Mouse (Mus musculus) gastrocnemius, postnatal 14 days (tissue): ENCODE data around the gene C1qtnf6. TPM values are rescaled to one million over a fixed set of nuclear protein-coding genes. Genes with fewer than 3 reads are reported as not detected.

ENCODE experiments used
- DNase-seq: peaks from one replicate; pipeline ENCODE4 v3.0.0; 2021; ENCODE audit warnings: mixed read lengths
- intact Hi-C: fragments of 180-260 bp; cut with DNase I; formaldehyde crosslinking; loops from one replicate; pipeline ENCODE4 v1.15.1; 2025; ENCODE audit warnings: low total_unique reads
- total RNA-seq, 2 experiments: library from RNA; stranded (reverse); gene quantifications; 2 replicates each; pipeline ENCODE4 v1.2.3; 2021

C1qtnf6 gene
- total RNA-seq, 2 experiments from 2014 or later, result 36.9 to 40.4 TPM

- DNase-seq, result no peak
- intact Hi-C loops, result no loop called here
These were observed 41.3 kb downstream of the C1qtnf6 start for GRCm38 (mm10) chr15:78489906-78490305.

- DNase-seq, result no peak
- intact Hi-C loops, result no loop called here
These were observed 42.0 kb downstream of the C1qtnf6 start for GRCm38 (mm10) chr15:78489248-78489647.

DNA sequence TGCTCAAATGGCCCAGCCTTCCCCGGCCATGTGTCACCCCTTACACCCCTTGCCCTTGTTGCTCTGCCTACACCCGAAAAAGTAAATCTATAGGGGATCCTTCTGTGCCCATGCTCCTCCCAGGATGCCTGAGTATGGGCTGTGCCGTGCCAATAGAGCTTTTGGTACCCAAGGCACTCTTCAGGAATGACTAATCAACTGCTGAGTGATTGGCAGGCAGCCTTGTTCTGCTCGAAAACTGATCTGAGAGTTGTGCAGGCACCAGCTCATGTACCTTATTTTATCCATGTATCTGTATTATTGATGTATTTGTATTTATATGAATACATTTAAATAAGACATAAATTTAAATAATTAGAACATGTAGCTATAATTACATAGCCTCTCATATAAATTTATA lies 44.1 kb downstream of the C1qtnf6 start:
- intact Hi-C loops, result no loop called here
- DNase-seq, result no peak

GRCm38 (mm10) chr15:78486564-78486963 lies 44.7 kb downstream of the C1qtnf6 start:
- DNase-seq, result no peak
- intact Hi-C loops, result no loop called here

DNA sequence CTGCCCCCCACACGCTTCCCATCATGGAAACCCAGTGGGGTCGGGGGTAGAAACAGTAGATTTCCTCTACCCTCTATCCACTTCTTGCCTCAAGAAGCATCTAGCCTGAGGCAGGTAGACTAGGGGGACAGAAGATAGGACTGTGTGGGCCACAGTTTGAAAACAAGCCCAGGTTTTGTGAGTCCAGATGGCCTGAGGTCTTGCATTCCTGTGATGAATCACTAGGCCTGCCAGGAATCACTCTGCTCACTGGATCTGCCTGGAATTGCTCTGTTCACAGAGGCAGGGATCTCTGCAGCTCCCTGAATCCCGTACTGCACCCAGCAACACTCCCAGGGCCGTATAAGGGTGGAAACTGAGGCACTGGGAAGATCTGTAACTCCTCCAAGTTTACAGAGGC lies 47.9 kb downstream of the C1qtnf6 start:
- no peak for DNase-seq
- intact Hi-C loops, result no loop called here

DNA sequence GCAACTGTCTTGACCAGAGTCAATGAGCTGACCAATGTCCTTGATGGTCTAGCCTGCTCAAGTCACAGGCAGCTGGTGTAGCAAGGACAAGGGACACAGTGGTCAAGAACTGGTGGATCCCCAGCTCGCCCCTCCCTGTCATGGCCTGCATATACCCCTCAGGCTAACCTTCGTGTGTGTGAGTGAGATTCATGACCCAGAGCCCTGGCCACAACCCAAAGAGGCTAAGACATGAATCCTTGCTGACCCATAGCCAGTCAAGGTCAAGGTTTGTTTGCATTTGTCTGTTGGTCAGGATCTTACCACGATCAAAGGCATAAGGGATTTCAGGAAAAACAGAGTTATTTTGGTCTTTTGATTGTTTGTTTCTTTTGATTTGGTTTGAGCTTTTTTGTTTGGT lies 48.7 kb downstream of the C1qtnf6 start:
- intact Hi-C loops, result no loop called here

GRCm38 (mm10) chr15:78481448-78482000 lies 49.7 kb downstream of the C1qtnf6 start:
- peak; percentile 31 for DNase-seq

More for the DNA sequence above, 48.7 kb downstream of the C1qtnf6 start:
- DNase-seq, result no peak

DNA sequence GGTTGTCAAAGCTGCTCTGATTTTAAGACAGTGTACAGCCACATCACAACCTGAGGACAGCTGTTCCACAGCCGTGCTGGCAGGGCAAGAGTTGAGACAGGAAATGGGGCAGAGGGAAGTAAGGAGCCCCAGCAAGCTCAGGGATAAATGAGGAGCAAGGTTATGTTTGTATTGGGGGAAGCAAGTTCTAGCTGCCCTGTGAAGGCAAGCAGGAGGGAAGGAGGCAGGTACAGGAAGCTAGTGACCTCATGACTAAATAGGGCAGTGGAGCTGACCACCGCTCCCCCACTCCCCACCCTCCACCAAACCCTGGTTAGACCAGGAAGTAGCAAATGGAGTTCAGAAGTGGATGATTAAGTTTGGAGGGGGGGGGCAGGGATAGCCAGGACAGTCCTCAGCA lies 50.2 kb downstream of the C1qtnf6 start:
- intact Hi-C loops, result no loop called here
- DNase-seq, result no peak

More at GRCm38 (mm10) chr15:78481448-78482000, 49.7 kb downstream of the C1qtnf6 start:
- intact Hi-C loops, result no loop called here

DNA sequence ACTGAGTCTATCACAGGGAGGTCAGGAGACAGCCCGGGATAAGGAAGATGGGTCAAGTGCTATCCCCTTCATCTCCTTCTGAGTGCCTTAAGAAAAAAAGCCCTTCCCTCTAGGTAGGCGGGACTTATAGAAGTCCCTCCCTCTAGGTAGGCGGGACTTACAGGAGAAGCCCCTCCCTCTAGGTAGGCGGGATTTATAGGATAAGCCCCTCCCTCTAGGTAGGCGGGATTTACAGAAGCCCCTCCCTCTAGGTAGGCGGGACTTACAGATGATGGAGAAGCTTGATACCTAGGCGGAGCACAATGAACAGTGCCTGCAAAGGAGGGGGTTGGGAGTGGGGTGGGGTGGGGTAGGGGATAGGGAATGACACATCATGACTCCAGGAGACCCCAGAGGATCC lies 51.1 kb downstream of the C1qtnf6 start:
- intact Hi-C loops, result no loop called here
- DNase-seq, result no peak

GRCm38 (mm10) chr15:78479470-78479869 lies 51.7 kb downstream of the C1qtnf6 start:
- intact Hi-C loops, result no loop called here
- peak; percentile 44 for DNase-seq

DNA sequence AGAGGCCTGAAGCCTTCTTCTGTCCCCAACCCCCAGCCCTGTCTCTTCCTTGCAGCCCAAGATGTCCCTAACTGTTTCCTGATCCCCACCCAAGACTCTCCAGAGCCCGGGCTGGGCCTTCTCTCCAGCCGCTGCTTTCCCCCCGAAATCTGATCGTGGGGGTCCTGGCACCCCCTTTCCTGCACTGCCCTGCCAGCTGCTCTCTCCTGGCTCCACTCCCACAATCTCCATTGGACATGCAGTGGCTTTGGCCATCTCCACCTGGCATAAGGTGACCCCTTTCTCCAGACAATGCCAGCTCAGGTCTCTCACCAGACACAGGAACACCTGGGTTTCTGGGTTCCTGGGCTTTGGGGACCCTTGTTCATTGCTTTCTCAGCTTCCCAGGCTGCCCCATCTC lies 53.1 kb downstream of the C1qtnf6 start:
- intact Hi-C loops, result no loop called here
- no peak for DNase-seq

DNA sequence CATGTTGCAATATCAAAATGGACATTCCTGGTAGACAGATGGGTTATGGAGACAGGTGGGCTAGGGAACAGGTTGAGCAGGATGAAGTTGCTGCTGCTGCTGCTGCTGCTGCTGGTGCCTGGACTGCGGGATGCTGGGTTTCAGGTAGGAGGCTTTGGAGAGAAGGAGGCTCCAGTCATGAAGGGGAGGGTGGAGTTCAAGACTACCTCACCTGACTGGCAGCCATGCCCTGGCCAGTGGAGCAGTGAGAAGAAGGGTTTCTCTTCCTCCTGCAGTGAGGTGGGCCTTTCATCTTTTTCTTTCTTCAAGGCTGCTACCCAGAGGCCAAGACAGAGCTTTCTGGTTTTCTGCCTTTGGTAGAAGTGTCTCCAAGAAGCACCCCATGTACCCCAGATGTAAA lies 54.3 kb downstream of the C1qtnf6 start:
- intact Hi-C loops, result no loop called here
- no peak for DNase-seq

DNA sequence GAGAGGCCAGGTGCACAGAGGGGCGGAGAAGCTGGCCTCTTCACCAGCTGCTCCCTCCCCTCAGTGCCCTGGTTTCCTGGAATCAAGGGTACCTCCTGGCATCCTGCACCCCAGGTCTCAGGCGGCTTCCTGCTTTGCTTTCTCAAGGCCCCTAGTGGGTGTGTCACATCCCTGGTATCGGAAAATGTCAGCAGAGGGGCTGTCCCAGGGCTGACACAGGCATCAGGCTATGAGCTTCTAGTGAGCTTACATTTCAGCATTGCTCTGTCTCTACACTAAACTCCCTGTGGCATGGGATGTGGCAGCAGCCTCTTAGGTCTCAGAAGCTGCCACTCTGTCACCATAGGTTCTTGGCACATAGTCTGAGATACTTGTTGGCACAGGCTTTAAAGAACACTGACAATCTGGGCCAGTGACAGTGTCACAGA lies 55.6 kb downstream of the C1qtnf6 start:
- intact Hi-C loops, result no loop called here
- no peak for DNase-seq

DNA sequence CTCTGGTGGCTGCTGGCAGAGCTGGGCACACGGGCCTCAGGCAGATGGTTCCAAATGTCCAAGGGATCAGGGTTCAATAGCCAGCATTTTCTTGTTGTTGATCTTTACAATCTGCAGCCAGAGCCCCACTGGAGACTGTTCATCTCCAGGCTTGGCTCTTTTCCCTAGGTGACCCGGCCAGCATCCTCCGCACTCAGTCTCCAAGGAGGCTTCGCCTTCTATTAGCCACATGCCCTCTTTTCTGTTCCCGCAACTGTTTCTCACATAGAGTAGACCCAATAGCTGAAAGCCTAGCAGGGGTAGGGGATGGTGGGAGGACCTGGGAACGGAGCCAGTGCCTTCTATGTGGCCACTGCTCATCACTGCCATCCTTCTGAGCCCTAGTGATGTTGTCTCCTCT lies 57.8 kb downstream of the C1qtnf6 start:
- DNase-seq, result no peak
- intact Hi-C loops, result no loop called here

Other genes with a start within 250 kb of the C1qtnf6 start
- gene Csf2rb2, start 225.7 kb downstream of the C1qtnf6 start, total RNA-seq, result 1 to 10 TPM in 1 of 2 experiments, under 1 TPM in 1; 0.93 to 1.9 TPM
- 1 to 10 TPM; 1.1 to 2.1 TPM for gene Csf2rb, start 205.7 kb downstream of the C1qtnf6 start, total RNA-seq
- gene Tex33, start 135.5 kb downstream of the C1qtnf6 start, total RNA-seq, result not detected
- gene Tst, start 125.5 kb downstream of the C1qtnf6 start, total RNA-seq, result 10 to 100 TPM; 19.6 to 21.2 TPM
- gene Mpst, start 125.0 kb downstream of the C1qtnf6 start, total RNA-seq, result 10 to 100 TPM; 49.4 to 49.8 TPM
- 10 to 100 TPM; 34.6 to 41.4 TPM for gene Kctd17, start 102.9 kb downstream of the C1qtnf6 start, total RNA-seq
- gene Tmprss6, start 62.8 kb downstream of the C1qtnf6 start, total RNA-seq, result not detected
- not detected for gene Il2rb, start 36.1 kb downstream of the C1qtnf6 start, total RNA-seq
- under 1 TPM in 1 of 2 experiments, not detected in 1; 0.04 TPM for gene Sstr3, start 13.3 kb upstream of the C1qtnf6 start, total RNA-seq
- 1 to 10 TPM; 1.1 to 2.5 TPM for gene Rac2, start 41.4 kb upstream of the C1qtnf6 start, total RNA-seq
- gene Cyth4, start 65.6 kb upstream of the C1qtnf6 start, total RNA-seq, result 1 to 10 TPM; 2.9 to 3.3 TPM
- gene Elfn2, start 187.4 kb upstream of the C1qtnf6 start, total RNA-seq, result under 1 TPM; 0.07 to 0.62 TPM
- gene Mfng, start 242.1 kb upstream of the C1qtnf6 start, total RNA-seq, result 1 to 10 TPM; 5.6 to 7.1 TPM